In genomic region chr1:18465303-18465829, GRCm38 (mm10) we compare ENCODE assay signal across 16 mouse cellular contexts.
"Had no signal": no experiment of that assay in that cellular context is flagged by ENCODE, and none has a peak within 500 bp of the region (broad histone marks: within the 10 kb centered on the region; RNA-seq: fewer than 3 reads in every experiment).

No protein-coding gene starts in this region.

- H3K4me2 ChIP-seq: liver, embryonic 11.5 days; liver, embryonic 15.5 days; stomach, embryonic 15.5 days had no signal

- H3K9ac ChIP-seq: liver, embryonic 15.5 days; stomach, embryonic 15.5 days had no signal

- H3K36me3 ChIP-seq: limb, embryonic 10.5 days; liver, embryonic 15.5 days; midbrain, embryonic 10.5 days; stomach, embryonic 15.5 days had no signal

- H3K9me3 ChIP-seq: limb, embryonic 10.5 days; liver, embryonic 15.5 days; midbrain, embryonic 10.5 days; stomach, embryonic 15.5 days had no signal

- H3K4me1 ChIP-seq: liver, embryonic 15.5 days; stomach, embryonic 15.5 days had no signal

- H3K27ac ChIP-seq: left cerebral cortex, adult 2 months; limb, embryonic 10.5 days; liver, embryonic 15.5 days; midbrain, embryonic 10.5 days; stomach, embryonic 15.5 days had no signal

- H3K27me3 ChIP-seq: liver, embryonic 15.5 days; stomach, embryonic 15.5 days had no signal

- H3K4me3 ChIP-seq: left cerebral cortex, adult 2 months; limb, embryonic 10.5 days; liver, embryonic 15.5 days; midbrain, embryonic 10.5 days; myocyte; stomach, embryonic 15.5 days had no signal

- DNase-seq: kidney, adult 8-10 months; kidney, postnatal 25 days; lung, adult 2 months; lung, postnatal 4 days; retina, postnatal 1 day; right cerebral cortex, postnatal 14 days; thymus, adult 2 months; thymus, postnatal 36 days had no signal

- ATAC-seq: lung, postnatal 0 days had no signal
